Mouse (Mus musculus) adrenal gland, adult 10 weeks (tissue): ENCODE measurements around the gene Olfr905. TPM values are rescaled to one million over a fixed set of nuclear protein-coding genes. Genes with fewer than 3 reads are reported as not detected.

ENCODE experiments used
- polyA plus RNA-seq: library from polyadenylated mRNA; stranded (reverse); fragments of 350-450 nt; fragmentation: Illumina TruSeq; extraction: RNeasy Lipid Tissue Mini Kit (QIAGEN cat#74804); gene quantifications from one replicate; pipeline ENCODE4 v1.2.3, GENCODE M21; 2014; ENCODE audit warnings: low read depth, low replicate concordance

The Olfr905 gene
- polyA plus RNA-seq = not detected

DNA sequence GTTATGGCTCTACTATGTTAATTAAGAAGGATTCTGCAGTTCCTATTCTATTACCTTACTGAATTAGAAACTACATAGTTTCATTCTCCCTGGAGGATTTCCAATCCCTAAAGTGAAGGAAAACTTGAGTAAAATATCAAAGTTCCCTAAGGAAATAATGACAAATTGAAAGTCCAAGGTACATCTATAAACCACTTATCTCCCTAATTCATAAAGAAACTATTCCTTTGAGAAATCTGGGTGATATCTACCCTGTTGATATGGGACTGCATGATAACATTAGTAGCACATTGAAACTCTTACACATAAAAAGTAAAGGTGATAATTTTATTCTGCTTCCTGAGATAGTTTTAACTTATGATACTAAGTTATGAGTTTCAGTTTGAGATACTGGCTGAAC, at the start of gene Olfr905:
Olfr905 (plus strand) TSS at position 301 of the 400 bp plus-strand sequence.

DNA sequence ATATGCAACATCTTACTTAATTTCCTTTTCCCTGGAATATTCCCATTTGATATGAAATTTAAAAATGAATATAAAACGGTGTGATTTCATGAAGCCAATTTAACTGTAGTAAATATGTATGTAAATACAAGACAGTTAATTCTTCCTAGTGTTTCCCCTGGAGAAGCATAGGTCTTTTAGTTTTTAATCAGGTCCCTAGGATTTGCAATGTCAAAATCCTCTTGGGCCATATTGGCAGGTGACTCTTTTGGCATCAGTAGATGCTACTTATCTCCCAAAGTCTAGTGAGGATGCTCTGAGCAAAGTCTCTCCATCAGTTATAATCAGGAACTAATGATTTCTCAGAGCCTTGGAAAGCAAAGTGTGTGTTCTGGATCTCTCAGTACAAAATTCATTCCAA, 41.8 kb upstream of the Olfr905 start, which contains the start of gene Olfr901:
Olfr901 (plus strand) TSS at position 301 of the 400 bp plus-strand sequence.

DNA sequence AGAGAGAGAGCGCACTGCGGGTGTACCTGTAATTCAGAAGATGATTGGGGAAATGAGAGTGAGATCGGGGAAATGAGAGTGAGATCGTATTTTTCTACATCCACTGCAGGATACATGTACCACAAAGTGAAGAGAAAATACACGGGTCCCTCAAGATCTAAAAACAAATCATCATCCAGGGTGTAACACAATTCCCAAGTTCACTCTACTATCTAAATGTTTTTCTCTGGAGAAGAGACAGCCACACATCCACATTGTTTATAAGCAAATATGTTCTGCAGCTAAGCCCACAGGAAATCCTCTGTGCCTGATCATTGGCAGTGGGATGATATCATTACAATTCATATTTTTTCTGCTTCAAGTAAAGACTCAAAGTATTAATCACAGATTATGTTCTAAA, 23.6 kb upstream of the Olfr905 start, which contains the start of gene Olfr902:
Olfr902 (plus strand) TSS at position 301 of the 400 bp plus-strand sequence.

DNA sequence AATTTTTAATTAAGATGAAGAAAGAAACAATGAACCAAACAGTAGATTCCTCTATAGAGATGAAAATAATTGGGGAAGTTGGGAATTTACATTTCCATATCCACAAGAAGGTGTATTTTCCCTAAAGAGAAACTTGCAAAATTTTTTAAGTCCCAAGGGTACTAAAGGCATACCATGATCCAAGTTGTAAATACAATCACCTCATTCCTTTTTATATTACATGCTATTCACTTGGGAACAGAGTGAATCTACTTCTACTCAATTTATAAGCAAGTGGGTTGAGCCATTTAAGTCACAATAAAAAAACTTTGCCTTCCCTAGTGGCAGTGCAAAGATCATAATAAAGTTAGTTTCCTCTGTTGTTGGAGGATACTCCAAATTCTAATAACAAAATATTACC, 8.1 kb upstream of the Olfr905 start, which contains the start of gene Olfr904:
Olfr904 (plus strand) TSS at position 301 of the 400 bp plus-strand sequence.

DNA sequence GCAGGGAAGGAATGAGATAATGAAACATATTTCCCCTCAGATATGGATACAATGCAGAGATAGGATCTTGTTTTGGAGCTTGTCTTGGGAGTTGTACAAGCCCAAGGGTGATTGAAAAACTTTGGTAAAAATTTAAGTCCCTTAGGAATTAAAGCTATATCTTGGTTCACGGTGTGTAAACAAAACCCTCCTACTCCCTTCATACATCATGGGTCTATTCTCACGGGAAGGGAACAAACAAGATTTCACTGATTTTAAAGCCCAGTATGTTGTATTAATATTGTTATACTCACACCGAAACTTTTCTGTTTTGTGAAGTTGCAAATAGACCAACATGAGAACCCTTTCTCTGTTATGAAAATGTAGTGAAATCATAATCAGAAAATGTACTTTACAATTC, 15.9 kb downstream of the Olfr905 start, which contains the start of gene Olfr906:
Olfr906 (plus strand) TSS at position 301 of the 400 bp plus-strand sequence.

DNA sequence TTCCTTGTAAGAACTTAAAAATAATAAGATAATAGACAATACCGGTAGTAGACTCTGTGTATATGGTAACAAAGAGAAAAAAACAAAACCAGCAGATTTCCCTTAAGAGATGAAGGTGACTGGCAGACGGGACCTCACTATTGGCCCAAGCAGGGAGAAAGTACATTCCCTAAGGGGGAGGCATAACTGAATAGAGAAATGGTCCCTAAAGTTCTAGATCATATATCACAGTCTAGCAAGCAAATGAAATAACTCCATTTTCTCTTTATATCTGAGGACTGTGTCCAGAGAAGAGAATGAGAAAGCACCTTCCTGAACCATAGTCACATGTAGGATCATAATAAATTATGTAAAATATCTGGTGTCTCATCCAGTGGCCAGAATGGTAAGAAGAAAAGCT, 24.6 kb downstream of the Olfr905 start, which contains the start of gene Olfr907:
Olfr907 (plus strand) TSS at position 301 of the 400 bp plus-strand sequence.

DNA sequence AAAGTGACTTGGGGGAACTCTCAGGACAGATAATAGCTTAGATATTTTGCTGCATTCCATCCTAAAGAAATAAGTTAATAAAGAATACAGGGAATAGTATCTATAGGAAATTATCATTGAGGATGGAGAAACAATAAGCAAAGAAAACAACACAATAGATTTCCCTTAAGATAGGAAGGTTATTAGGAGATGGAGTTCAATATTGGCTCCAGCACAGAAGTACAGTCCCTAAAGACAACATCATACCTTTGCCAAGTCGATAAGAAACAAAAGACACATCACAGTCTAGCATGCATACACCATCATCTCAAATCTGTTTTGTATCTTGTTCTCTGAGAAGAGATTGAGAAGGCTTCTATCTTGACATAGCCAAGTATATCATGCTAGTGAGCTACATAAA, 50.4 kb downstream of the Olfr905 start, which contains the start of gene Olfr911-ps1:
Olfr911-ps1 (plus strand) TSS at position 301 of the 400 bp plus-strand sequence.

Other genes with a start within 250 kb of the Olfr905 start
- not detected for gene Olfr143, start 218.3 kb upstream of the Olfr905 start, polyA plus RNA-seq
- not detected for gene Olfr895, start 203.3 kb upstream of the Olfr905 start, polyA plus RNA-seq
- not detected for gene Olfr896-ps1, start 180.0 kb upstream of the Olfr905 start, polyA plus RNA-seq
- gene Olfr25, start 142.0 kb upstream of the Olfr905 start, polyA plus RNA-seq = not detected
- gene Olfr898, start 122.7 kb upstream of the Olfr905 start, polyA plus RNA-seq = not detected
- not detected for gene Olfr250, start 104.2 kb upstream of the Olfr905 start, polyA plus RNA-seq
- not detected for gene Olfr251, start 94.0 kb upstream of the Olfr905 start, polyA plus RNA-seq
- not detected for gene Olfr147, start 69.4 kb upstream of the Olfr905 start, polyA plus RNA-seq
- gene Olfr901, start 41.7 kb upstream of the Olfr905 start, polyA plus RNA-seq = not detected
- gene Olfr902, start 23.5 kb upstream of the Olfr905 start, polyA plus RNA-seq = not detected
- gene Olfr904, start 8.0 kb upstream of the Olfr905 start, polyA plus RNA-seq = not detected
- not detected for gene Olfr906, start 16.0 kb downstream of the Olfr905 start, polyA plus RNA-seq
- gene Olfr907, start 24.7 kb downstream of the Olfr905 start, polyA plus RNA-seq = not detected
- not detected for gene Olfr911-ps1, start 50.5 kb downstream of the Olfr905 start, polyA plus RNA-seq
- gene Olfr910, start 66.7 kb downstream of the Olfr905 start, polyA plus RNA-seq = not detected
- not detected for gene Olfr912, start 109.1 kb downstream of the Olfr905 start, polyA plus RNA-seq
- gene Olfr913, start 121.7 kb downstream of the Olfr905 start, polyA plus RNA-seq = not detected
- gene Olfr914, start 134.0 kb downstream of the Olfr905 start, polyA plus RNA-seq = not detected
- not detected for gene Olfr916, start 188.8 kb downstream of the Olfr905 start, polyA plus RNA-seq
- not detected for gene Olfr917, start 194.7 kb downstream of the Olfr905 start, polyA plus RNA-seq
- not detected for gene Olfr918, start 203.5 kb downstream of the Olfr905 start, polyA plus RNA-seq
- not detected for gene Olfr919, start 232.6 kb downstream of the Olfr905 start, polyA plus RNA-seq
- 120 TPM for gene Vwa5a, start 247.2 kb downstream of the Olfr905 start, polyA plus RNA-seq